Mouse (Mus musculus) forelimb bud, embryonic 11.5 days (tissue): ENCODE measurements around the gene Gm11237.
A peak's percentile ranks its signal among the peaks of the same experiment; 100 is the strongest.
"Not testable (repeated sequence)": the region's sequence is repeated elsewhere in the genome, so short reads cannot be mapped to it uniquely, and the experiment has no call there.

Experiments used
- DNase-seq: peaks from one replicate; pipeline ENCODE4 v3.0.0-alpha.2; 2012; ENCODE audit warnings: low read depth, low spot score

Gene Gm11237

GRCm38 (mm10) chr4:73622684-73623083 lies at the start of gene Gm11237:
TSS of gene Gm11237 (plus strand) at chr4:73622984.
- DNase-seq, result not testable (repeated sequence)

- peak; percentile 50 for DNase-seq
Measured at GRCm38 (mm10) chr4:73599248-73599647, 23.5 kb upstream of the Gm11237 start.

GRCm38 (mm10) chr4:73607581-73607980 lies 15.2 kb upstream of the Gm11237 start, which contains the start of gene Gm11238:
TSS of gene Gm11238 (plus strand) at chr4:73607881.
- DNase-seq, result not testable (repeated sequence)

GRCm38 (mm10) chr4:73637821-73638220 lies 15.0 kb downstream of the Gm11237 start, which contains the start of gene Gm11236:
TSS of gene Gm11236 (plus strand) at chr4:73638121.
- DNase-seq, result not testable (repeated sequence)

GRCm38 (mm10) chr4:73661864-73662263 lies 39.1 kb downstream of the Gm11237 start:
- not testable (repeated sequence) for DNase-seq

GRCm38 (mm10) chr4:73668054-73668453 lies 45.3 kb downstream of the Gm11237 start, which contains the start of gene Gm11239:
TSS of gene Gm11239 (plus strand) at chr4:73668354.
- DNase-seq, result not testable (repeated sequence)
